Comparison of ENCODE assay signal across 8 mouse cellular contexts in genomic region chr1:131548494-131549365, GRCm38 (mm10). TPM values are rescaled to one million over a fixed set of nuclear protein-coding genes. Genes with fewer than 3 reads are reported as not detected.
DNase-seq lines count a peak whose midpoint lies in the region; ATAC-seq and TF ChIP-seq lines count a peak whose summit lies in the region.

No protein-coding gene starts in this region.

- no peak for DNase-seq in Patski (ENCODE audit: low read depth, low spot score)
- DNase-seq in lung, postnatal 14 days: peak; percentile 31
- no peak for DNase-seq in ovary, adult 18-20 months (ENCODE audit: low spot score)
- DNase-seq in forebrain, embryonic 11.5 days (ENCODE audit: low spot score): no peak

- H3K9me3 ChIP-seq in intestine, postnatal 0 days (ENCODE audit: control insufficient read depth): no peaks in the 10 kb centered on the region
- no peaks in the 10 kb centered on the region for H3K9me3 ChIP-seq in intestine, embryonic 16.5 days (ENCODE audit: control insufficient read depth, low read length)
- no peaks in the 10 kb centered on the region for H3K9me3 ChIP-seq in embryonic facial prominence, embryonic 12.5 days
- no peaks in the 10 kb centered on the region for H3K9me3 ChIP-seq in kidney, embryonic 14.5 days (ENCODE audit: control insufficient read depth, low read length)
- H3K9me3 ChIP-seq in forebrain, embryonic 11.5 days (ENCODE audit: control insufficient read depth, low read length): no peaks in the 10 kb centered on the region

- in situ Hi-C loops in Patski (cut with MboI; ENCODE audit: low pct_unique_long_range_greater_than_20kb): no loop called here

- CTCF ChIA-PET in Patski (lab: Charles Lee): interaction anchor here (2.2 to 2.3 kb wide), 2 partner anchors 250 to 259 kb away, joined by 4 to 6 read pairs; no protein-coding TSS in a partner anchor

- H3K4me2 ChIP-seq in intestine, postnatal 0 days (replicated peaks; ENCODE audit: low read depth): no peak overlapping the region
- no peak overlapping the region for H3K4me2 ChIP-seq in intestine, embryonic 16.5 days (ENCODE audit: low read depth, low read length)
- H3K4me2 ChIP-seq in embryonic facial prominence, embryonic 12.5 days (replicated peaks): no peak overlapping the region
- no peak overlapping the region; the same call in 1 of the 2 replicates for H3K4me2 ChIP-seq in kidney, embryonic 14.5 days (replicated peaks; ENCODE audit: low read depth, low read length)
- H3K4me2 ChIP-seq in forebrain, embryonic 11.5 days (ENCODE audit: low read depth, low read length, severe bottlenecking): no peak overlapping the region

- H3K9ac ChIP-seq in intestine, postnatal 0 days (ENCODE audit: low read depth, low read length): no peak overlapping the region
- H3K9ac ChIP-seq in intestine, embryonic 16.5 days (ENCODE audit: low read depth, low read length): no peak overlapping the region; the same call in 1 of the 2 replicates
- H3K9ac ChIP-seq in embryonic facial prominence, embryonic 12.5 days: no peak overlapping the region
- H3K9ac ChIP-seq in kidney, embryonic 14.5 days (ENCODE audit: low read depth, low read length): no peak overlapping the region
- no peak overlapping the region for H3K9ac ChIP-seq in forebrain, embryonic 11.5 days (ENCODE audit: low read length)

- ATAC-seq in intestine, postnatal 0 days: no peak
- no peak for ATAC-seq in intestine, embryonic 16.5 days
- ATAC-seq in Patski: peak; percentile 51
- 0 out of 2 replicates have a peak, but pooled peaks have one; percentile 47 for ATAC-seq in embryonic facial prominence, embryonic 12.5 days (ENCODE audit: insufficient number of reproducible peaks, insufficient read depth, low FRiP score, low TSS enrichment)
- peak; percentile 55; the same call in 1 of the 2 replicates for ATAC-seq in kidney, embryonic 14.5 days (ENCODE audit: low FRiP score, low TSS enrichment)
- no peak for ATAC-seq in forebrain, embryonic 11.5 days (replicated peaks; ENCODE audit: low FRiP score)

- no peaks in the 10 kb centered on the region for H3K36me3 ChIP-seq in intestine, postnatal 0 days (ENCODE audit: control insufficient read depth, insufficient read depth)
- H3K36me3 ChIP-seq in intestine, embryonic 16.5 days (ENCODE audit: control insufficient read depth, insufficient read depth, low read length): no peaks in the 10 kb centered on the region
- no peaks in the 10 kb centered on the region for H3K36me3 ChIP-seq in embryonic facial prominence, embryonic 12.5 days
- no peaks in the 10 kb centered on the region for H3K36me3 ChIP-seq in kidney, embryonic 14.5 days (ENCODE audit: control insufficient read depth, insufficient read depth, low read length)
- no peaks in the 10 kb centered on the region for H3K36me3 ChIP-seq in forebrain, embryonic 11.5 days (ENCODE audit: control insufficient read depth, insufficient read depth, low read length)

- peak; percentile 70 for TF ChIP-seq CTCF in intestine, postnatal 0 days (IDR thresholded peaks at IDR 0.05; ENCODE audit: low read depth)
- TF ChIP-seq CTCF in Patski (IDR thresholded peaks at IDR 0.05): peak; percentile 55

- no peak overlapping the region for H3K27ac ChIP-seq in intestine, postnatal 0 days (ENCODE audit: low read depth, low read length)
- no peak overlapping the region for H3K27ac ChIP-seq in intestine, embryonic 16.5 days (ENCODE audit: low read length)
- peak overlapping the region; percentile 69 for H3K27ac ChIP-seq in embryonic facial prominence, embryonic 12.5 days
- H3K27ac ChIP-seq in kidney, embryonic 14.5 days (ENCODE audit: low read depth, low read length): no peak overlapping the region
- H3K27ac ChIP-seq in forebrain, embryonic 11.5 days (ENCODE audit: low read depth, low read length): no peak overlapping the region

- WGBS in intestine, postnatal 0 days: 39% methylated on average over 8 of the region's 8 CpGs
- 36% methylated on average over 8 of the region's 8 CpGs for WGBS in intestine, embryonic 16.5 days
- 22% methylated on average over 8 of the region's 8 CpGs for WGBS in embryonic facial prominence, embryonic 12.5 days
- 40% methylated on average over 8 of the region's 8 CpGs for WGBS in kidney, embryonic 14.5 days
- WGBS in forebrain, embryonic 11.5 days: 57% methylated on average over 8 of the region's 8 CpGs

- no peaks in the 10 kb centered on the region for H3K4me1 ChIP-seq in intestine, postnatal 0 days (replicated peaks; ENCODE audit: control insufficient read depth, insufficient read depth, low read length)
- H3K4me1 ChIP-seq in intestine, embryonic 16.5 days (ENCODE audit: control insufficient read depth, insufficient read depth, low read length): peaks cover 5% of the 10 kb centered on the region; the same call in 1 of the 2 replicates
- H3K4me1 ChIP-seq in embryonic facial prominence, embryonic 12.5 days: peaks cover 7% of the 10 kb centered on the region
- H3K4me1 ChIP-seq in kidney, embryonic 14.5 days (ENCODE audit: control insufficient read depth, insufficient read depth, low read length): no peaks in the 10 kb centered on the region
- H3K4me1 ChIP-seq in forebrain, embryonic 11.5 days (replicated peaks; ENCODE audit: control insufficient read depth, insufficient read depth, low read length): no peaks in the 10 kb centered on the region

- POLR2A ChIA-PET in Patski (lab: Charles Lee): no interaction called here

- H3K4me3 ChIP-seq in intestine, postnatal 0 days (ENCODE audit: low read depth, low read length): no peak overlapping the region
- H3K4me3 ChIP-seq in intestine, embryonic 16.5 days (ENCODE audit: low read length): no peak overlapping the region
- H3K4me3 ChIP-seq in embryonic facial prominence, embryonic 12.5 days: no peak overlapping the region
- H3K4me3 ChIP-seq in kidney, embryonic 14.5 days (ENCODE audit: low read length): no peak overlapping the region
- H3K4me3 ChIP-seq in forebrain, embryonic 11.5 days (ENCODE audit: low read depth, low read length): no peak overlapping the region

- H3K27me3 ChIP-seq in intestine, postnatal 0 days (replicated peaks; ENCODE audit: control insufficient read depth, insufficient read depth, low read length): no peaks in the 10 kb centered on the region
- H3K27me3 ChIP-seq in intestine, embryonic 16.5 days (replicated peaks; ENCODE audit: control insufficient read depth, insufficient read depth, low read length): no peaks in the 10 kb centered on the region
- no peaks in the 10 kb centered on the region for H3K27me3 ChIP-seq in Patski
- H3K27me3 ChIP-seq in embryonic facial prominence, embryonic 12.5 days: no peaks in the 10 kb centered on the region
- H3K27me3 ChIP-seq in kidney, embryonic 14.5 days (ENCODE audit: control insufficient read depth, insufficient read depth, low read length): no peaks in the 10 kb centered on the region
- H3K27me3 ChIP-seq in forebrain, embryonic 11.5 days (ENCODE audit: control insufficient read depth, insufficient read depth, low read length): no peaks in the 10 kb centered on the region

RNA-seq across cellular contexts. Expression of gene Fam72a, which starts 21.0 kb away (rescaled TPM):
- polyA plus RNA-seq in intestine, postnatal 0 days (2015; fragmentation: Nextera tagmentation; extraction: Ambion mirVana): 0.86 and 1.1 TPM in 2 replicates
- polyA plus RNA-seq in intestine, embryonic 16.5 days (2015; fragmentation: Nextera tagmentation; extraction: Ambion mirVana): 1.6 and 1.7 TPM in 2 replicates
- 2.3 TPM for polyA plus RNA-seq in Patski (2021)
- 3.4 and 3.8 TPM in 2 replicates for polyA plus RNA-seq in embryonic facial prominence, embryonic 12.5 days (2016; fragmentation: Nextera tagmentation; extraction: Ambion mirVana)
- 2.7 and 3.3 TPM in 2 replicates for polyA plus RNA-seq in kidney, embryonic 14.5 days (2014; fragmentation: Nextera tagmentation; extraction: Ambion mirVana)
- polyA plus RNA-seq in forebrain, embryonic 11.5 days (2014; fragmentation: Nextera tagmentation; extraction: Ambion mirVana): 5.6 and 5.9 TPM in 2 replicates

RNA-seq across cellular contexts. Expression of gene Srgap2, which starts 21.6 kb away (rescaled TPM):
- polyA plus RNA-seq in intestine, postnatal 0 days (2015; fragmentation: Nextera tagmentation; extraction: Ambion mirVana): 3.1 and 5.4 TPM in 2 replicates
- 7.8 TPM in 2 replicates for polyA plus RNA-seq in intestine, embryonic 16.5 days (2015; fragmentation: Nextera tagmentation; extraction: Ambion mirVana)
- polyA plus RNA-seq in Patski (2021): 29.4 TPM
- 15.9 and 18.3 TPM in 2 replicates for polyA plus RNA-seq in embryonic facial prominence, embryonic 12.5 days (2016; fragmentation: Nextera tagmentation; extraction: Ambion mirVana)
- 13.2 and 20.8 TPM in 2 replicates for polyA plus RNA-seq in kidney, embryonic 14.5 days (2014; fragmentation: Nextera tagmentation; extraction: Ambion mirVana)
- polyA plus RNA-seq in forebrain, embryonic 11.5 days (2014; fragmentation: Nextera tagmentation; extraction: Ambion mirVana): 19.4 and 24.8 TPM in 2 replicates

RNA-seq across cellular contexts. Expression of gene Avpr1b, which starts 50.3 kb away (rescaled TPM):
- 0.05 TPM in 1 of 2 replicates, not detected in the other for polyA plus RNA-seq in intestine, postnatal 0 days (2015; fragmentation: Nextera tagmentation; extraction: Ambion mirVana)
- polyA plus RNA-seq in intestine, embryonic 16.5 days (2015; fragmentation: Nextera tagmentation; extraction: Ambion mirVana): 0.04 and 0.06 TPM in 2 replicates
- polyA plus RNA-seq in Patski (2021): not detected
- polyA plus RNA-seq in embryonic facial prominence, embryonic 12.5 days (2016; fragmentation: Nextera tagmentation; extraction: Ambion mirVana): not detected in 2 replicates
- polyA plus RNA-seq in kidney, embryonic 14.5 days (2014; fragmentation: Nextera tagmentation; extraction: Ambion mirVana): not detected in 2 replicates
- polyA plus RNA-seq in forebrain, embryonic 11.5 days (2014; fragmentation: Nextera tagmentation; extraction: Ambion mirVana): 0.09 TPM in 1 of 2 replicates, not detected in the other

Comparison
In these comparisons a context has a peak if more than half of its experiments do, and no peak if none do; other contexts are left out.
1. ATAC-seq: peak in Patski (single experiment), embryonic facial prominence, embryonic 12.5 days (single experiment) and kidney, embryonic 14.5 days (single experiment); none in intestine, postnatal 0 days (single experiment), intestine, embryonic 16.5 days (single experiment) and forebrain, embryonic 11.5 days (single experiment).